Mouse (Mus musculus): ENCODE data around the gene Fkbp14.

The Fkbp14 gene

GRCm38 (mm10) chr6:54597208-54597607, at the start of gene Fkbp14:
Fkbp14 (minus strand) TSS chr6:54597308.
- DNase-seq (ENCODE audit: extremely low read depth, low read depth, low spot score), result no peak

- no peak for DNase-seq (ENCODE audit: extremely low read depth, low read depth, low spot score)
Measured at GRCm38 (mm10) chr6:54643181-54643580, 46.1 kb upstream of the Fkbp14 start.

- DNase-seq (ENCODE audit: extremely low read depth, low read depth, low spot score), result no peak
Measured at GRCm38 (mm10) chr6:54641953-54642352, 44.8 kb upstream of the Fkbp14 start.

GRCm38 (mm10) chr6:54639877-54640276, 42.8 kb upstream of the Fkbp14 start:
- no peak for DNase-seq (ENCODE audit: extremely low read depth, low read depth, low spot score)

GRCm38 (mm10) chr6:54631462-54631861, 34.4 kb upstream of the Fkbp14 start:
- DNase-seq (ENCODE audit: extremely low read depth, low read depth, low spot score), result no peak

GRCm38 (mm10) chr6:54629734-54630133, 32.6 kb upstream of the Fkbp14 start:
- no peak for DNase-seq (ENCODE audit: extremely low read depth, low read depth, low spot score)

GRCm38 (mm10) chr6:54628381-54628780, 31.3 kb upstream of the Fkbp14 start:
- no peak for DNase-seq (ENCODE audit: extremely low read depth, low read depth, low spot score)

GRCm38 (mm10) chr6:54620357-54620756, 23.2 kb upstream of the Fkbp14 start:
- DNase-seq (ENCODE audit: extremely low read depth, low read depth, low spot score), result no peak

- no peak for DNase-seq (ENCODE audit: extremely low read depth, low read depth, low spot score)
Measured at GRCm38 (mm10) chr6:54619530-54619929, 22.4 kb upstream of the Fkbp14 start.

- no peak for DNase-seq (ENCODE audit: extremely low read depth, low read depth, low spot score)
Measured at GRCm38 (mm10) chr6:54617363-54617762, 20.3 kb upstream of the Fkbp14 start.

GRCm38 (mm10) chr6:54606241-54606640, 9.1 kb upstream of the Fkbp14 start:
- DNase-seq (ENCODE audit: extremely low read depth, low read depth, low spot score), result no peak

GRCm38 (mm10) chr6:54604001-54604715, 7.0 kb upstream of the Fkbp14 start:
- no peak for DNase-seq (ENCODE audit: extremely low read depth, low read depth, low spot score)

GRCm38 (mm10) chr6:54602891-54603290, 5.8 kb upstream of the Fkbp14 start:
- DNase-seq (ENCODE audit: extremely low read depth, low read depth, low spot score), result no peak

- no peak for DNase-seq (ENCODE audit: extremely low read depth, low read depth, low spot score)
Measured at GRCm38 (mm10) chr6:54600681-54601347, 3.7 kb upstream of the Fkbp14 start.

- DNase-seq (ENCODE audit: extremely low read depth, low read depth, low spot score), result no peak
Measured at GRCm38 (mm10) chr6:54597711-54598110, 603 bp upstream of the Fkbp14 start.

GRCm38 (mm10) chr6:54595330-54595878, 1.7 kb downstream of the Fkbp14 start:
- DNase-seq (ENCODE audit: extremely low read depth, low read depth, low spot score), result no peak

GRCm38 (mm10) chr6:54594469-54595329, 2.4 kb downstream of the Fkbp14 start, which contains the start of gene Plekha8:
Plekha8 (plus strand) TSS chr6:54595111.
- DNase-seq (ENCODE audit: extremely low read depth, low read depth, low spot score), result no peak

GRCm38 (mm10) chr6:54593766-54594468, 3.2 kb downstream of the Fkbp14 start:
- DNase-seq (ENCODE audit: extremely low read depth, low read depth, low spot score), result no peak

GRCm38 (mm10) chr6:54592938-54593535, 4.1 kb downstream of the Fkbp14 start:
- no peak for DNase-seq (ENCODE audit: extremely low read depth, low read depth, low spot score)

GRCm38 (mm10) chr6:54591778-54592177, 5.3 kb downstream of the Fkbp14 start:
- DNase-seq (ENCODE audit: extremely low read depth, low read depth, low spot score), result no peak

Data from fat pad, adult 2 months (tissue).